Mouse (Mus musculus) neural tube, embryonic 13.5 days (tissue): ENCODE data around the gene Arhgap6. TPM values are rescaled to one million over a fixed set of nuclear protein-coding genes. Genes with fewer than 3 reads are reported as not detected.

ENCODE experiments used
- ATAC-seq: fragments of 200-750 bp; cut with Nextera tagmentation; 2 replicates; pipeline ENCODE4 v1.8.0; 2017; ENCODE audit warnings: low read depth, mild to moderate bottlenecking, moderate TSS enrichment, moderate library complexity
- H3K27ac ChIP-seq: fragments of 300-500 bp; sonication (generic); replicated peaks from 2 replicates; pipeline ENCODE4 v1.5.1; 2015; ENCODE audit warnings: moderate library complexity, mild to moderate bottlenecking, inconsistent platforms
- H3K27me3 ChIP-seq: fragments of 300-500 bp; sonication (generic); 2 replicates; pipeline ENCODE4 v1.6.1; 2015; ENCODE audit warnings: mild to moderate bottlenecking, inconsistent platforms
- H3K36me3 ChIP-seq: fragments of 300-500 bp; sonication (generic); 2 replicates; pipeline ENCODE4 v1.6.1; 2015; ENCODE audit warnings: mild to moderate bottlenecking, inconsistent platforms
- H3K4me1 ChIP-seq: fragments of 300-500 bp; sonication (generic); replicated peaks from 2 replicates; pipeline ENCODE4 v1.6.1; 2015; ENCODE audit warnings: inconsistent platforms
- H3K4me2 ChIP-seq: fragments of 300-500 bp; sonication (generic); 2 replicates; pipeline ENCODE4 v1.6.1; 2015; ENCODE audit warnings: inconsistent platforms, mild to moderate bottlenecking, moderate library complexity
- H3K4me3 ChIP-seq: fragments of 300-500 bp; sonication (generic); 2 replicates; pipeline ENCODE4 v1.5.1; 2015; ENCODE audit warnings: mild to moderate bottlenecking, inconsistent platforms
- H3K9ac ChIP-seq: fragments of 300-500 bp; sonication (generic); 2 replicates; pipeline ENCODE4 v1.6.1; 2015; ENCODE audit warnings: moderate library complexity, mild to moderate bottlenecking, inconsistent platforms
- H3K9me3 ChIP-seq: fragments of 300-500 bp; sonication (generic); 2 replicates; pipeline ENCODE4 v1.6.1; 2016; ENCODE audit warnings: inconsistent platforms
- WGBS: fragments of 180-500 bp; shearing (Covaris S2); methylation state at CpG from one replicate; pipeline ENCODE4 v1.1.7; 2015; 5-methylcytosine and 5-hydroxymethylcytosine counted together
- polyA plus RNA-seq: library from polyadenylated mRNA; unstranded; fragments of >200 nt; fragmentation: Nextera tagmentation; extraction: Ambion mirVana; gene quantifications from 2 replicates; pipeline ENCODE4 v1.2.1, GENCODE M21; 2015

Gene Arhgap6
- polyA plus RNA-seq, 1 experiment from 2014 or later = 1.4 TPM

- no peak for ATAC-seq
- Histone ChIP-seq H3K4me3 (no peak overlapping the region), H3K27me3 (peaks cover 27% of the 10 kb centered on the region), H3K36me3 (no peaks in the 10 kb centered on the region), H3K9ac (no peak overlapping the region), H3K4me2 (no peak overlapping the region), H3K9me3 (no peaks in the 10 kb centered on the region), H3K27ac (no peak overlapping the region), H3K4me1 (no peaks in the 10 kb centered on the region)
Observed at GRCm38 (mm10) chrX:169012701-169013100, 217.8 kb downstream of the Arhgap6 start.

GRCm38 (mm10) chrX:169034390-169034789 lies 239.5 kb downstream of the Arhgap6 start:
- no peak overlapping the region for H3K4me2 ChIP-seq
- no peak overlapping the region for H3K9ac ChIP-seq
- no peak overlapping the region for H3K27ac ChIP-seq
- no peaks in the 10 kb centered on the region for H3K9me3 ChIP-seq
- peaks cover 42% of the 10 kb centered on the region for H3K27me3 ChIP-seq
- H3K4me1 ChIP-seq = no peaks in the 10 kb centered on the region
- no peak for ATAC-seq
- WGBS = 90% methylated on average over 1 of the region's 1 CpGs
- no peaks in the 10 kb centered on the region for H3K36me3 ChIP-seq
- no peak overlapping the region for H3K4me3 ChIP-seq

- 25% methylated on average over 32 of the region's 32 CpGs for WGBS
- Histone ChIP-seq H3K9ac (peak overlapping the region; percentile 43; the same call in 1 of the 2 replicates), H3K9me3 (no peaks in the 10 kb centered on the region), H3K4me3 (peak overlapping the region; percentile 38), H3K36me3 (no peaks in the 10 kb centered on the region), H3K27ac (no peak overlapping the region), H3K27me3 (peaks cover 38% of the 10 kb centered on the region), H3K4me1 (no peaks in the 10 kb centered on the region), H3K4me2 (peak overlapping the region; percentile 59)
- ATAC-seq = peak; percentile 88
Observed at GRCm38 (mm10) chrX:169036403-169037296, 241.8 kb downstream of the Arhgap6 start.

GRCm38 (mm10) chrX:169037401-169037800 lies 242.5 kb downstream of the Arhgap6 start:
- H3K4me2 ChIP-seq = peak overlapping the region; percentile 59
- ATAC-seq = no peak
- H3K4me3 ChIP-seq = no peak overlapping the region; the same call in 1 of the 2 replicates
- no peaks in the 10 kb centered on the region for H3K9me3 ChIP-seq
- peaks cover 40% of the 10 kb centered on the region for H3K27me3 ChIP-seq
- no peak overlapping the region for H3K27ac ChIP-seq
- WGBS = 54% methylated on average over 4 of the region's 4 CpGs
- H3K9ac ChIP-seq = no peak overlapping the region
- H3K4me1 ChIP-seq = no peaks in the 10 kb centered on the region
- no peaks in the 10 kb centered on the region for H3K36me3 ChIP-seq

- ATAC-seq = no peak
- Histone ChIP-seq H3K36me3 (no peaks in the 10 kb centered on the region), H3K4me3 (no peak overlapping the region), H3K9me3 (no peaks in the 10 kb centered on the region), H3K27ac (no peak overlapping the region), H3K4me1 (no peaks in the 10 kb centered on the region), H3K4me2 (no peak overlapping the region), H3K27me3 (peaks cover 11% of the 10 kb centered on the region), H3K9ac (no peak overlapping the region)
- 76% methylated on average over 1 of the region's 1 CpGs for WGBS
Observed at GRCm38 (mm10) chrX:169043872-169044271, 249.0 kb downstream of the Arhgap6 start.

GRCm38 (mm10) chrX:169047595-169047994 lies 252.7 kb downstream of the Arhgap6 start:
- no peaks in the 10 kb centered on the region for H3K4me1 ChIP-seq
- no peak overlapping the region for H3K27ac ChIP-seq
- peaks cover 5% of the 10 kb centered on the region; the same call in 1 of the 2 replicates for H3K27me3 ChIP-seq
- no peak overlapping the region for H3K9ac ChIP-seq
- no peaks in the 10 kb centered on the region for H3K9me3 ChIP-seq
- no peak overlapping the region for H3K4me2 ChIP-seq
- H3K36me3 ChIP-seq = no peaks in the 10 kb centered on the region
- whole genome bisulfite sequencing = 66% methylated on average over 3 of the region's 3 CpGs
- H3K4me3 ChIP-seq = no peak overlapping the region
- no peak for ATAC-seq

GRCm38 (mm10) chrX:169049550-169049949 lies 254.7 kb downstream of the Arhgap6 start:
- no peak overlapping the region for H3K9ac ChIP-seq
- H3K27me3 ChIP-seq = 0 out of 2 replicates have a peak, but pooled peaks cover 7% of the 10 kb centered on the region
- H3K36me3 ChIP-seq = no peaks in the 10 kb centered on the region
- H3K27ac ChIP-seq = no peak overlapping the region
- H3K4me3 ChIP-seq = no peak overlapping the region
- no peak overlapping the region for H3K4me2 ChIP-seq
- ATAC-seq = no peak
- H3K4me1 ChIP-seq = no peaks in the 10 kb centered on the region
- H3K9me3 ChIP-seq = no peaks in the 10 kb centered on the region

- H3K4me2 ChIP-seq = no peak overlapping the region
- no peaks in the 10 kb centered on the region for H3K9me3 ChIP-seq
- no peak overlapping the region for H3K4me3 ChIP-seq
- no peaks in the 10 kb centered on the region for H3K4me1 ChIP-seq
- H3K9ac ChIP-seq = no peak overlapping the region
- no peak for ATAC-seq
- no peak overlapping the region for H3K27ac ChIP-seq
- 42% methylated on average over 5 of the region's 5 CpGs for WGBS
- no peaks in the 10 kb centered on the region for H3K36me3 ChIP-seq
- H3K27me3 ChIP-seq = peaks cover 4% of the 10 kb centered on the region; the same call in 1 of the 2 replicates
Observed at GRCm38 (mm10) chrX:169053907-169054476, 259.1 kb downstream of the Arhgap6 start.

GRCm38 (mm10) chrX:169062555-169062954 lies 267.7 kb downstream of the Arhgap6 start:
- ATAC-seq = no peak
- no peaks in the 10 kb centered on the region for H3K36me3 ChIP-seq
- no peak overlapping the region for H3K4me3 ChIP-seq
- H3K4me1 ChIP-seq = no peaks in the 10 kb centered on the region
- H3K9me3 ChIP-seq = no peaks in the 10 kb centered on the region
- no peak overlapping the region for H3K27ac ChIP-seq
- H3K4me2 ChIP-seq = no peak overlapping the region
- peaks cover 26% of the 10 kb centered on the region for H3K27me3 ChIP-seq
- H3K9ac ChIP-seq = no peak overlapping the region

GRCm38 (mm10) chrX:169065298-169065697 lies 270.4 kb downstream of the Arhgap6 start:
- Histone ChIP-seq H3K9me3 (no peaks in the 10 kb centered on the region), H3K4me3 (no peak overlapping the region), H3K4me1 (no peaks in the 10 kb centered on the region), H3K27me3 (peaks cover 30% of the 10 kb centered on the region), H3K36me3 (no peaks in the 10 kb centered on the region), H3K27ac (no peak overlapping the region), H3K4me2 (no peak overlapping the region), H3K9ac (no peak overlapping the region)
- ATAC-seq = no peak
- WGBS = 60% methylated on average over 3 of the region's 3 CpGs

- Histone ChIP-seq H3K9ac (no peak overlapping the region), H3K27ac (no peak overlapping the region), H3K4me3 (no peak overlapping the region), H3K4me2 (no peak overlapping the region), H3K27me3 (peaks cover 30% of the 10 kb centered on the region), H3K9me3 (no peaks in the 10 kb centered on the region), H3K36me3 (no peaks in the 10 kb centered on the region), H3K4me1 (no peaks in the 10 kb centered on the region)
- no peak for ATAC-seq
- WGBS = 89% methylated on average over 1 of the region's 1 CpGs
Observed at GRCm38 (mm10) chrX:169065922-169066321, 271.0 kb downstream of the Arhgap6 start.

- Histone ChIP-seq H3K4me2 (no peak overlapping the region), H3K27ac (no peak overlapping the region), H3K9ac (no peak overlapping the region), H3K27me3 (peaks cover 24% of the 10 kb centered on the region; the same call in 1 of the 2 replicates), H3K4me1 (no peaks in the 10 kb centered on the region), H3K4me3 (no peak overlapping the region), H3K9me3 (no peaks in the 10 kb centered on the region), H3K36me3 (no peaks in the 10 kb centered on the region)
- ATAC-seq = no peak
- WGBS = 74% methylated on average over 2 of the region's 2 CpGs
Observed at GRCm38 (mm10) chrX:169075020-169075419, 280.1 kb downstream of the Arhgap6 start.
